Mouse (Mus musculus): Measurements from ENCODE around the gene Nisch. TPM values are rescaled to one million over a fixed set of nuclear protein-coding genes. Genes with fewer than 3 reads are reported as not detected.
A peak's percentile ranks its signal among the peaks of the same experiment; 100 is the strongest.

Nisch gene
- total and polyA plus RNA-seq, 3 experiments = 249 to 462 (median 309) TPM

DNA sequence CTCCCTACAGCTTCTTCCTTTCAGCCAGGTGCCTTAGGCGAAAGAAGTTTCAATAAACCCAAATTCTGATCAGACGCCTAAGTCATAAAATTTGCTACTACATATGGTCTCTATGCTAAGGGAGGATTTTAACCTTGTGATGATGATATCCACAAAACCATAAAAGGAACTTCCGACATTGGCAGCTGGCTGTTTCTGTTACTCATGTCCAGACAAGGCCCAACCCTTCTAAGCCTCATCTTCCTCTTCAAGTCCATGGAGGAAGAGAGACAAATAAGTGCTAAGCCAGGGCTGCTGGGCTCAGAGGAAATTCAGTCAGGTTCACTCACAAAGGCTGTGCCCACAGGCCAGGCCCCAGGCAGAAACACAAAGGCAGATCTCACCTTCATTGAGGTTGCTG, 27.4 kb downstream of the Nisch start:
- no peak for DNase-seq

DNA sequence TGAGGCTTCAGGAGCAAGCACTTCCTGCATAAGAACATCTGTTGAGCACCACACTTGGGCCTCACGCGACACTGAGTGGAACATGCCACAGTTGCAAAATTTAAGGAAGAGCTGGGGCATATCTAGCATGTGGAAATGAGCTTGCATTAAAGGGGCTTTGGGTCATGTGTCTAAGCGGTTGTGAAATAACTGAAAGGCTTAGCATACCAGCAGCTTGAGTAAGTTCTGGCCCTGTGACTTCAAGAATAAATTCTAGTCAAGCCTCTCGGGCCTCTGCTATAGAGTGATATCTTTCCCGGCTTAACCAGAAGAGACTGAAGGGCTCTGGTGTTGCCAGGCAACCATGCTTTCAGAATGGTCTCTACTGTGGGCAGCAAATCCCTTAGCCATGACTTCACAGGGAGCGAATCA, 28.0 kb downstream of the Nisch start:
- no peak for DNase-seq

DNA sequence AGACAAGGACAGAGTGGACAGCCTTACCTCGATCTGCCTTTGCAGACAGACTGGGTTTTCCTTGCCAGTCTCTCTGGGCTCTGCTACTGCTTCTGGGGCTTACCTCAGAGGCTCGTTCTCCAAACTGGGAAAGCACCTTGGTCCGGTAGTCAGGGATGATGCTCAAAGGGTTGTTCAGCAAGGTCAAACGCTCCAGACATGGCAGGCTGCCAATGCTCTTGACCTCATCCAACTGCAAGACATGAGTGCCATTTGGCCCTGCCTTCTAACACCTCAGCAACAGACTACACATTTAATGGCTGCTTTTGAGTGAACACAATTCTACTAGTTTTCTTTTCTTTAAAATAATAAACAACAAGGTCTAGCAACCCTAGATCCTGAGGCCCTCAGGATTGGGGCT, 30.1 kb downstream of the Nisch start:
- DNase-seq = peak; percentile 77

DNA sequence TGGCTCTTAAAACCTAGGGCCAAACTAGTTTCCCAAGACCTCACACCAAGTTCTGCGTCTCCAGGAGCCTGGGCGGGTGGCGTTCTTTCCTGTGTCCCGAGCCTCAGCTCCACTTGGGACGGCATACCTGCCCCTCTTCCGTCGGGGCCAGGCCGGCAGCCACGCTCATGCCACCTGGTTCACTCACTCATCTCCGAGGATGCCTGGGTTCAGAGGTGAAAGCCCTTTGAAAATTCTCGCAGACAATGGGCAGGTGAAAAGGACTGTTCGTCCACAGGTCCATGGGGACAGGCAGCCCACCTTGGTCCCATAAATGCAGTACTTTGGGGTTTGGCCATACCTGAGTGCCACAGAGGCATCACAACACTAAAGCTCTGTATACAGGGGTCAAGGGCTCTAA, 32.6 kb downstream of the Nisch start:
- no peak for DNase-seq

DNA sequence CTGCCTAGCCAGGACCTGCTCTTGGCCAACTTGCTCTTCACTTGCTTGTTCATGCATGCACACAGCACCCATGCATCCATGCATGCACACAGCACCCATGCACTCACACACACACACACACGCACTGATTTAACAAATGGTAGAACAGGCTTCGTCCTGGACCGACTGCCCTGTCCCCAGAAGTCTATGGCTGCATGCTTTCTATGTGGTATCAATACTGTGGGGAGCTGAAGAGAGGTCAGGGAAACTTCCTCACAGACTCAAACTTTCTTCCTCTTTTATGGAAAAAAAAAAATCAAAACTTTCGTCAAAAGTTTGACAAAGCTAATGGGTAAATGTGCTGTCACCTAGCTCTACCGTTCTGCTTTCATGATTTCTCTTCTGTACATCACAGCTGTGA, 33.2 kb downstream of the Nisch start:
- DNase-seq = no peak

DNA sequence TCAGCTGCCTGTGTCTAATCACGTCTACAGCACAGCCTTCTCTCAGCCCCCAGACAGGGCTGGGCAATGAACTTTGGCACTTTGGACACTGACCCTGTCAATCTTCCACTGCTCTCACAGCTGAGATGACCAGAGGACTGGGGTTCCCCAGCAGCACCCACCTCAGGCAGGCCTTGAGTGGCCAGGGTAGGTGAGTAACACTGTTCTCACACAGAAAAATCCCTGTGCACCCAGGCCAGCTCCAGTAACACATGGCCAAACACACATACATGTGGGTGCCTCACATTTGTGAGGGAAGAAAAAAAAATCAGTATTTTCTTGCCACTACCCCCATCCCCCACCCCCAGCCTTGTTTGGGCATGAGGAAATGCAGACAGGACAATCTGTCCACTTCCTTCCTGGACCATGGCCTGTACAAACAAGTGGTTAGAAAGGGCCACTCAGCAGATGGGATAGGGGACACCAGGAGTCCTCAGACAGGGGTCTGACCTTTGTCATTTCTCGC, 33.9 kb downstream of the Nisch start:
- DNase-seq = no peak

DNA sequence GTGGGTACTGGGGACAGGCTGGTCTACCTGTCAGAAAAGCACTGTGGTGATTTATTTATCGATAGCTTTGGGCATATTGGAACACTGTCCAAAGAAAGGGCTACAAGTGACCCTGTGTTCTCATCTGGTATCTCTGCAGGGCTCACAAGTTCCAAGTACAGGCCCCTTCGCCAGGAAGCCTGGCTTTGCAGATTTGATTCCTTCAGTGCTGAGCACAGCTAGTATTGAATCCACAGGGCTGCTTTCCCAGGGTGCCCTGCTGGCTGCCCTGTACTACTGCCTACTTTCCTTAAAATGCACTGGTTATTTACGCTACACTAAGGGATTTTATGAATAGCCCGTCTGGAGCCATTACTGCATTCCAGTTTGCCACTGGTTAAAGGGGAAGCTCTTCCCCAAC, 35.2 kb downstream of the Nisch start:
- no peak for DNase-seq

DNA sequence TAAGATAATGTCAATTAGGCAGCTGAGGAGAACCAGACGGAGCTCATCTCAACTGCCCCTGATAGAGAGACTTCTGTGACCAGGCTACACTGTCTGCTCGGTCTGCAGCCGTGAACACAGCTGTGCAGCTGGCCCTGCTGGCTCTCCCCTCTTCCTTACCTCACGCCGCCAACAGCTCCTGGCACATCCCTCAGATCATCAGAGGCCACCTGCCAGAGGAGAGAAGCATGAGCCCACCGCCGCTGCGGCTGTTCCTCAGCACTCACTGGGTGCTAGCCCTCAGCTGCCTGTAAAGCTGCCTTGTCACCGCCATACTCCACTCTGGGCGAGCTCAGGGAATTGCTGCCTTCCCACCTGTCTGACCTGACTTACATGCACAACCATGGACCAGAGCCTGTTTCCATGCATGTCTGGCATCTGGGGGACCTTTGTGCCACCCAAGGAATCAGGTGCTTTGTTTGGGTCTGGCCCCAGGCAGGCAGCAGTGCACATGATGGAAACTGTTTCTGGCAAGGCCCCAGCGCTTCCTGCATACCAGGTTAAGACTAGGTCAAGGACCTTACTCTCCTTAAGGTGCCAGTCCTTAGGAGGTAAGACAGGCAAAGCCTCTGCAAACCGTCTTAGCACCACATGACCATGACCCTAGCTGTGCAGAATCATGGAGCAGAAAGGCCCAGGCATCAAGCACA, 36.9 kb downstream of the Nisch start:
- DNase-seq = no peak

DNA sequence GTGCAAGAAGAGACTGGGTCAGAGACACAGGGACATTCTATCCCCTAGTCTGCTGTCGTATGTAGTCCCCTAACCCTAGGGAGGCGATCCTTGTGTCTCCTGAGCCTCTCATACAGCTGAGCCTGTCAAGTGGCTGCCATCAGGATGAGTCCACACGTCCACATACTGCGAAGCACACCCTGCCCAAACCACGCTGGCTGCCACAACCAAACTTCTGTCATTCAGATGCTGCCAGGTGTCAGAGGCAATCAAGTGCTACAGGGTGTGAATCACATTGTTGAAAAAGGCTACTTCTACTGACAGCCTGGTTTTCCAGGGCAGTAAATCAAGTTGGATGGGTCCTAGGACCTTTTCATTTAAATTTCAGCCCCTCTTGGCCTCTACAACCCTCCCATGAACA, 39.0 kb downstream of the Nisch start:
- no peak for DNase-seq

DNA sequence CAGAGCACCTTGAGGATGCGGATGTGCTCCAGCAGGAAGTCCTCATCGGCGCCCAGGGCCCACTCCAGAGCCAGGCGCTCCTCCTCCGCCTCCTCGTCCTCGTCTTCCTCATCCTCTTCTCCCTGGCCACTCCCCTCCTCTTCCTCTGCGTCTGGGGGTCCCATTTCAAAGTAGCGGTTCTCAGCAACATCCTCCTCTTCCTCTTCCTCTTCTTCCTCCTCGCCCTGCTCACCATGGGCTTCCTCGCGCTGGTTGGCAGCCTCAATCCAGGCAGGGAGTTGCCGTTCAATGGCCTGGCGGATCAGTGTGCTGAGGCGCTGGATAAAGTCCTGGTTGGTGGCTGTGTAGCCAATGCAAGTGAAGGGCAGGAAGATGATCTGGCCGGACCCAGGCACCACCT, 39.5 kb downstream of the Nisch start:
- DNase-seq = no peak

DNA sequence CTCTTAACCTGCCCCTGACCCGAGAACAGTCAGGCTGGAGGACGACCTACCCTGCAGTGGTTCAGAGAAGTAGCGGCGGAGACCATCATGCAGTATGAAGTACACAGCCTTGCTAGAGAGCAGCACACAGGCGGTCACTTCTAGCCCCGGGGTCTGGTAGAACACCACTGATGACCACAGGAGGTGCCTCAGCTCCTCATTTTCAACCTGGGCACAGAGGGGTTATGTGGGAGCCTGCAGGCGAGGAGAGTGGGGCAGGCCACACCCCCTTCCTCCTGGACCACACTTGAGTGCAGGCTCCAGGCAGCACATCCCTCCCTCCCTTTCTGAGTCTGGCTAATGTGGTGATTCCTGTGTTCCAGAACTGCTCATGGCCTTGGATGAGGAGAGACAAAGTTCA, 43.2 kb downstream of the Nisch start:
- DNase-seq = no peak

DNA sequence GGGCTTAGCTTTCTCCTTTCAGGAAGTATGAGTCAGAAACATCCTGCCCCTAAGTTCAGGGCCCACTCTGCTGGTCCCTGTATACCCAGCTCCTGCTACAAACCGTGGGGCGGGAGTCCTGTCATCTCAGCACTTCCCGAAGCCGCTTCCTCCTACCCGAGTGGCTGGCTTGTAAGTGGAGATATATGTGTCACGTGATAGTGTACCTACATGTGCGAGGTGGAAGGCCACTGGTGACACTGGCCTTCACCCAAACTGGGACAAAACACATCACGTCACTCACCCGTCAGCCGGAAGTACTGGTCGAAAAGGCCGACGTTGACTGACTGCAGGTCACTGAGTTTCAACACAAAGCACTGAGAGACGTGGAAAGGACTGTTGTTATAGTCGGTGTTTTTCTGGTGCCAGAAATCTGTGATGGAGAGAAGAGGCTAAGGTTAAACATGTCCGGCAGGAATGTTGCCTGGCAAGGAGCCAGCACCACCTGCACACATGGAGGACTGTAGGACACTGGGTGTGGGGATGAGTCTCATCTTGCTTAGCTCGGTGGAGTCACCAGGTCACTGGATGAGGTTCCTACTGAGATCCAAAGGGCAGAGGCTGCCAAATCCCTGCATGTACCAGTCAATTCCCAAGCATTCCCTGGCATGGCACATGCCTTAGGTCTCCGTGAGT, 43.8 kb downstream of the Nisch start:
- DNase-seq = peak; percentile 67

DNA sequence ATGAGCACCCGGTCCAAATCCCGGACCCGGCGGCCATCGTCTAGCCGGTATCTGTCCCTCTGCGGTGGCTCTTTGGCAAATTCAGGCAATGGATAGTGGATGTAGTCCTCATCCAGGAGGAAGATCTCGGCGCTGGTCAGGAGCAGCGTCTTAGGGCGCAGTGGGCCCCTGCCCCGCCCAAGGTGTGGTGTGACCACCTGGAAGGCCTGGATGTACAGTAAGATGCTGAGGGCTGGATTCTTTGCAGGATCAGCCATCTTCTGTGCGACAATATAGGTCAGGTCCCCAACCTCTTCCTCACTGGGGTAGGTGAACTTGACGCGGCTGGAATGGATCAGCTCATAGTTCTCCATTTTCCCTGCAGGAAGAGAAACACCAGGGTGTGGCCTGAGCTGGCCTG, 44.9 kb downstream of the Nisch start:
- DNase-seq = no peak

DNA sequence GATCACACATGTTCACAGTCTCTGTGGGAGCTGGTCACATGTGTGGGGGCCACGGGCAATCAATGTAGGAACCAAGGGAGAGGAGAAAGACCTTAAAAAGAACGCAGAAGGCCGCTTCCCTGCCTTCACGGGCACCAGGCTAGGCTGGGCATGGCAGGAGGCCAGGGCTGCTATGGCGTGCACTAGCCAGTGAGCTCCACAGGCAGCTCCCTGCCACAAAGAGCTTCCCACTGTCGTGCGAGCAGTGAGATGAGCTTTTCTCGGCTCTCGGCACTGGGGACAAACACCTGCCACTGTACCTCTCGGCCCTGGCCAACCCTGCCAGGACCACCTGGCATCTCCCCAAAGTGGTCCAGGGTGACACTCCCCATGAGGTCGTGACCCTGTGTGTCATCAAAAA, 45.4 kb downstream of the Nisch start:
- no peak for DNase-seq

DNA sequence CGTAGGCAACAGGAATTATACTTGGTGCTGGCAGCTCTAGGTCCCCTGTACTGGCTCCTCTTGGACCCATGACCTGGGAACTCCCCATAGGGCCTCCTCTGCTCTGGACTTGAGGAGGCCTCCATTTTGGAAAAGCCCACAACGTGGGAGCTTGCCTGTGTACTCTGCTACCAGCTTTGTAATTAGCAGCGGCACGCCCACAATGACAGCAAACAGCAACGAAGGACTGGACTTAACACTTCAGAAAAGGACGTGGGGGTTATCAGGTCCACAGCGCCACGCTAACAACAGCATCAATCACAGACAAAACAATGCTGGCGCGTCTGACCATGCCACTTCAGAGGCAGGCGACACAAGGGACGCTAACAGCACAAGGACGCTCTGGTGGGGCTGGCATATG, 45.8 kb downstream of the Nisch start:
- DNase-seq = no peak

DNA sequence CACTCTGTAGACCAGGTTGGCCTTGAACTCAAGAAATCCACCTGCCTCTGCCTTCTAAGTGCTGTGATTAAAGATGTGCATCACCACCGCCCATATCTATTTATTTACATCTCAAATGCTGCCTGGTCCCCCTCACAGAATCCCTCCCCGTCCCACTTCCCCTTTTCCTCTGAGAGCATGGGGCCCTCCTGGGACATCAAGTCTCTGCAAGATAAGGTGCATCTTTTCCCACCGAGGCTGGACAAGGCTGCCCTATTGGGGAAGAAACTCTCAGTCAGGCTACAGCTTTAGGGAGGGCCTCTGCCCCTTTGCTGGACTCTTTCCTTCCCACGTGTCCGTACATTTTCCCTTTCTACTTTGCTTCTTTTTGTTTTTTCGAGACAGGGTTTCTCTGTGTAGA, 47.2 kb downstream of the Nisch start:
- DNase-seq = no peak

DNA sequence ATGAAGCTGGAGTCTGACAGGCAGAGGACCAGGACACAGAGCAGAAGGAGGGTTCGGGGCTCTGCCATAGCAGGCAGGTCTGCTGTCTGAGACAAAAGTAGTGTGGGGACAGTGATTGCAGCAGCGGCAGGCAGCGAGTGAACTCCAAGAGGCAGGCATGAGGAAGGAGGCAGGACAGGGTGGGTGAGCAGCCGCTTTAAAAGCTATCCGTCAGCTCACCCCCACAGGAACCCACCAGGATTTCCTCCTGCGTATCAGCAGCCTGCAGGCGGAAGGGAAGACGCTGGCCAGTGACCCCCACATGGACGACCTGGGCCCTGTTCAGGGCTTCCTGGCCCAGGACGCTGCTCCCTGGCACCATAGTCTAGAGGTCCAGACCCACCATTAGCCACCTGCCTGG, 48.3 kb downstream of the Nisch start, which contains the start of gene Stab1:
Stab1 (minus strand) TSS at position 217 of the 400 bp plus-strand sequence.
- peak; percentile 63 for DNase-seq

DNA sequence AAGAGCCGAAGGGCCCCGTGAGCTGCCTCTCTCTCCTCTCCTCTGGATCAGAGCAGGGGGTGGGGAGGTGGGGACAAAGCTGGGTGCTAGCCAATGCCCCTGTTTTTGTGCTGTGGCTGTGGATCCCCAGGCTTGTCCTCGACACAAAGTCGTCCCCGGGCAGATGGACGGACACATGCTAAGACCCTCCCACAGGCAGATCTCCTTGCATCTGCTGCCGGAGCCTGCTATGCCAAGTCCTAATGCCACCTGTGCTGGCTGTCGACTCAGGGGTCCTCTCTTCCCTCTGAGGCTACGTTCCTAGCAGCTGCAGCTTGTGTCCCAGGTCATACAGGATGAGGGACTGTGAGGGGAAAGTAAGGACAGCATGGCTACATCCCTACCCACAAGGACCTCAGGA, 49.9 kb downstream of the Nisch start:
- no peak for DNase-seq

DNA sequence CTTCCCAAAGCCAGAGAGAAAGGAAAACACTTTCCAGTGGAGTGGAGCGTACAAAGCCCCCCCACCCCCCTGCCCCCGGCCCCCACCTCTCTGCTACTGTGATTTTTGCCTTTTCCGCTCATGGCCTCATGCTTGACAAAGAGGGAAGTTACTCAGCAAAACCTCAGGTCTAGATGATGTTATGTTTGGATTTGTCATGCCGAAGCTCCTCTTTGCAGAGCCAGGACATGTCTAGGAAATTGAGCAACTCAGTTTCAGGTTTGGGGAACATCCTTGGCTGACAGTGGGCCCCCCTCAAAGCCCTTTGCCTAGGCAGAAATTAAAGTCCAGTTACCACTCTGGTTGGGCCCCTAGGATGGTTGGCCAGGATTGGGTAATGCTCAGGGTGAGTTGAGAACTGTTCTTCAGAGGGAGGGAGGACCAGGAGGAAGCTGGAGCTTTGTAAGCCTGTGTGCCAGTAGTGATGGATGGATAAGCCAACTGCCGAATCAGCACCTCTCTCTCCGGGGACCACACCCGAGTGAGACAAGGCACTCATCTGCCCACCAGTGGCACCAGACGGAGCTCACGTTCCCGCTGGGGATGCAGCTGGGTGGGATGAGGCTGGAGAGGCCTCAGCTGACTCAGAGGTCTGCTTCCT, 50.6 kb downstream of the Nisch start:
- DNase-seq = peak; percentile 41

DNA sequence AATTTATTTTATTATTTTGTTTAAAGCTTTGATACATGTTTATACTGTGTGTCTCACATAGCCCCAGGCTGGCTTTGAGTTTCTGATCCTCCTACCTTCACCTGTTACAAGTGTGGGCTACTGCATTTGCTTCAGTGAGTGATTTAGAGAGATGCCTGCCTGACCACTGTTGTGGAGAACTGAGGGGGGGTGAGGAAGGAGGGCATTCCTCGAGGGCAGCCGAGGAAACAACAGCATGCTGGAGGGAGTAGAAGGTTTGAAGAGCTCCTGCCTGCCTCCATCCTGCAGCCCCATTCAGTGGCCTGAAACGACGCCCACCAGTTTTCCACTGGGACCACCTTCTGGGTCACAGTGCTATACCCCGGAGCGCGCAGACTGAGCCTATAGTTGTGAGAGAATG, 51.3 kb downstream of the Nisch start:
- no peak for DNase-seq

DNA sequence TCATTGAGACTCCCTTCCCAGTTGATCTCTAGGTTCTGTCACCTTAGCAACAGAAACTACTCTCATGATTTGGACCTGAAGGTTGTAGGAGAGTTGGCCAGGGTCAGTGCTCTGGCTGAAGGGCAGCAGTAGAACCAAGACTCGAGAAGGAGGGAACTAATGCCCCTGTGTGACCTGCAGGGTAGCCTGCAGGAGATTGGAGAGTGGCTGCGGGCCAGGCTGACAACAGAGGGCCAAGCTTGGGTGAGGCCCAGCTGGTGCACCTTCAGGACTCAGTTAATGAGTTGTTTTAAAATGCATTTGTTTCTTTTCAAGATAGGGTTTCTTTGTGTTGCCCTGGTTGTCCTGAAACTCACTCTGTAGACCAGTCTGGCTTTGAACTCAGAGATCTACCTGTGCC, 51.7 kb downstream of the Nisch start:
- no peak for DNase-seq

DNA sequence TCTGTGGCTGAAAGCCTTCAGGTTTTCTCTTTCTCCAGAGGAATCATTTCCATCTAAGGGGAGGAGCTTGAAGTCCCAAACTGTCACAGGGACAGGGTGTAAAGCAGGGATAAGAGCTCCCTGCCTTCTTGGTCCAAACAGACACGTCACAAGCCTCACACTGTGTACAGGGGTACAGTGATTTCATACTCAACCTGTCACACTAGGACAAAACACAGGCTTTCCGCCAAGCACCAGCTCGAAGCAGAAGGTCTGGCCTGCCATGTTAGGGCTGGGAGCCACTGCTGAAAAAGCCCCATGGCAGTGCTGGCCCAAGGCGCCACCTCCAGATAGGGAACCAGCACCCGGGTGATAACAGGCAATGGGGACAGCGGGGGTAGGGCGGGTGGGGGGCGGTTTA, 52.7 kb downstream of the Nisch start:
- DNase-seq = no peak

DNA sequence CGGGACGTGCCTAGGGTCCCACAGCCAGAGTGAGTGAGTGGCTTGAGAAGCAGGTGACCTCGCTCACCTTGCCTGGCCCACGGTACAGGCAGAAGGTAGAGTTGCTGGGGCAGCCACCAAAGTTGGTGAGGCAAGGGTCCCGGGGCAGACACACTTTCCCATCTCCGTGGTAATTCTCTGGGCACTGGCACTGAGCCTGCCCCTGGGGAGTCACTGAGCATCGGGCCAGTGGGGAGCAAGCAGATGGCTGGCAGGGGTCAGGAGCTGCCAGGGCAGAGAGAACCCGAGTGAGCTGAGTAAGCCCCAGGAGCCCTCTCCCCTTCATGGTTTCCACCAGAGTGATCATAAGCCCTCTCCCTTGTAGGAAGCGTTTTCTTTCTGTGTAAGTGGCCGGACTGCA, 55.1 kb downstream of the Nisch start:
- no peak for DNase-seq

Measured in adrenal gland, adult 2 months (tissue).